Mouse (Mus musculus): ENCODE data around the gene Dok7.

The Dok7 gene

GRCm38 (mm10) chr5:35057582-35057981 lies 1.0 kb downstream of the Dok7 start:
- no peak for DNase-seq (ENCODE audit: low spot score)

GRCm38 (mm10) chr5:35058216-35058615 lies 1.6 kb downstream of the Dok7 start:
- no peak for DNase-seq (ENCODE audit: low spot score)

GRCm38 (mm10) chr5:35060098-35060497 lies 3.5 kb downstream of the Dok7 start:
- no peak for DNase-seq (ENCODE audit: low spot score)

- DNase-seq (ENCODE audit: low spot score) = no peak
Measured at GRCm38 (mm10) chr5:35069841-35070240, 13.3 kb downstream of the Dok7 start.

GRCm38 (mm10) chr5:35070314-35070713 lies 13.7 kb downstream of the Dok7 start:
- no peak for DNase-seq (ENCODE audit: low spot score)

- no peak for DNase-seq (ENCODE audit: low spot score)
Measured at GRCm38 (mm10) chr5:35070953-35071352, 14.4 kb downstream of the Dok7 start.

GRCm38 (mm10) chr5:35071855-35072254 lies 15.3 kb downstream of the Dok7 start:
- no peak for DNase-seq (ENCODE audit: low spot score)

GRCm38 (mm10) chr5:35073235-35073634 lies 16.7 kb downstream of the Dok7 start:
- no peak for DNase-seq (ENCODE audit: low spot score)

- no peak for DNase-seq (ENCODE audit: low spot score)
Measured at GRCm38 (mm10) chr5:35073992-35074391, 17.4 kb downstream of the Dok7 start.

GRCm38 (mm10) chr5:35076369-35076768 lies 19.8 kb downstream of the Dok7 start:
- no peak for DNase-seq (ENCODE audit: low spot score)

- DNase-seq (ENCODE audit: low spot score) = no peak
Measured at GRCm38 (mm10) chr5:35079101-35079500, 22.5 kb downstream of the Dok7 start.

- no peak for DNase-seq (ENCODE audit: low spot score)
Measured at GRCm38 (mm10) chr5:35084913-35085312, 28.3 kb downstream of the Dok7 start.

GRCm38 (mm10) chr5:35088785-35089613 lies 32.4 kb downstream of the Dok7 start:
- peak; percentile 81 for DNase-seq (ENCODE audit: low spot score)

- no peak for DNase-seq (ENCODE audit: low spot score)
Measured at GRCm38 (mm10) chr5:35089614-35089963, 33.0 kb downstream of the Dok7 start.

- DNase-seq (ENCODE audit: low spot score) = no peak
Measured at GRCm38 (mm10) chr5:35091636-35092035, 35.1 kb downstream of the Dok7 start.

GRCm38 (mm10) chr5:35103086-35103485 lies 46.5 kb downstream of the Dok7 start:
- DNase-seq (ENCODE audit: low spot score) = no peak

- no peak for DNase-seq (ENCODE audit: low spot score)
Measured at GRCm38 (mm10) chr5:35103528-35103927, 47.0 kb downstream of the Dok7 start.

- DNase-seq (ENCODE audit: low spot score) = no peak
Measured at GRCm38 (mm10) chr5:35104183-35104959, 47.8 kb downstream of the Dok7 start.

GRCm38 (mm10) chr5:35104960-35105921 lies 48.7 kb downstream of the Dok7 start, which contains the start of gene Lrpap1:
Gene Lrpap1, minus strand, starts transcription at chr5:35105766.
- DNase-seq (ENCODE audit: low spot score) = peak; percentile 93

GRCm38 (mm10) chr5:35105922-35106298 lies 49.3 kb downstream of the Dok7 start:
- DNase-seq (ENCODE audit: low spot score) = no peak

- DNase-seq (ENCODE audit: low spot score) = no peak
Measured at GRCm38 (mm10) chr5:35112444-35112843, 55.9 kb downstream of the Dok7 start.

- DNase-seq (ENCODE audit: low spot score) = no peak
Measured at GRCm38 (mm10) chr5:35116002-35116401, 59.4 kb downstream of the Dok7 start.

Data from embryo, embryonic 10 days (tissue).